Comparison of ENCODE assay signal across 17 mouse cellular contexts in the genomic region with DNA sequence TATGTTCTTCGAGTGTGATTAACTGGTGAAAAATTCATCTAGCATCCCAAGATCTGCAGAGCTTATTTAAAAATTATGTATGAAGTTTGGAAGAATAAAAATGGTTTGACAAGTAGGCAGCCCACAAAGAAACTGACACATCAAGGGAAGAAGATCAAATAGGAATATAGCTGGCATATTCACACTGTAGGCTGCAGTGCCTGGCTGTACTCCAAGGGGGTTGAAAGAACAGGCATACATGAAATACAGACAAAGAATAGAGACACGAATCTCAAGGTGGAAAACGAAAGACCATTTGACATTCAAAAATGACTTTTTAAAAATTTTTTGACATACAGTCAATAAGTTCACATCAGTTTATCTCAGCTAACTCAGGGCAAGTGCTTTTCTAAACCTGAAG.
DNase-seq lines count a peak whose midpoint lies in the region; ATAC-seq and TF ChIP-seq lines count a peak whose summit lies in the region.
"Had no signal": no experiment of that assay in that cellular context is flagged by ENCODE, and none has a peak within 500 bp of the region (broad histone marks: within the 10 kb centered on the region; RNA-seq: fewer than 3 reads in every experiment).

No protein-coding gene starts in this region.

- no peak overlapping the region for H3K4me3 ChIP-seq in midbrain, embryonic 16.5 days (ENCODE audit: low read depth, low read length)
- no peak overlapping the region for H3K4me3 ChIP-seq in midbrain, postnatal 0 days (ENCODE audit: low read depth, low read length)
- H3K4me3 ChIP-seq: embryonic facial prominence, embryonic 13.5 days; forebrain, embryonic 15.5 days; heart, embryonic 10.5 days; hindbrain, embryonic 12.5 days had no signal

- ATAC-seq in midbrain, embryonic 16.5 days = peak; percentile 70; the same call in 1 of the 2 replicates
- ATAC-seq in midbrain, postnatal 0 days (ENCODE audit: low FRiP score) = no peak
- ATAC-seq: forebrain, embryonic 15.5 days had no signal

- no peaks in the 10 kb centered on the region for H3K27me3 ChIP-seq in midbrain, embryonic 16.5 days (ENCODE audit: control insufficient read depth, insufficient read depth, low read depth, low read length)
- H3K27me3 ChIP-seq in midbrain, postnatal 0 days (ENCODE audit: insufficient read depth, low read length) = no peaks in the 10 kb centered on the region
- H3K27me3 ChIP-seq: embryonic facial prominence, embryonic 13.5 days; forebrain, embryonic 15.5 days; hindbrain, embryonic 12.5 days had no signal

- no peaks in the 10 kb centered on the region for H3K9me3 ChIP-seq in midbrain, embryonic 16.5 days (replicated peaks; ENCODE audit: control insufficient read depth, low read length, poor library complexity, severe bottlenecking)
- H3K9me3 ChIP-seq in midbrain, postnatal 0 days (ENCODE audit: low read length) = no peaks in the 10 kb centered on the region
- H3K9me3 ChIP-seq: embryonic facial prominence, embryonic 13.5 days; forebrain, embryonic 15.5 days; heart, embryonic 10.5 days; hindbrain, embryonic 12.5 days had no signal

- 60% methylated on average over 3 of the region's 3 CpGs for WGBS in midbrain, embryonic 16.5 days
- 52% methylated on average over 3 of the region's 3 CpGs for WGBS in midbrain, postnatal 0 days

- intact Hi-C loops in left cerebral cortex, postnatal 4 days (cut with DNase I) = no loop called here

- no peaks in the 10 kb centered on the region for H3K36me3 ChIP-seq in midbrain, embryonic 16.5 days (ENCODE audit: control insufficient read depth, insufficient read depth, low read length)
- no peaks in the 10 kb centered on the region for H3K36me3 ChIP-seq in midbrain, postnatal 0 days (ENCODE audit: insufficient read depth, low read length)
- H3K36me3 ChIP-seq: embryonic facial prominence, embryonic 13.5 days; forebrain, embryonic 15.5 days; heart, embryonic 10.5 days; hindbrain, embryonic 12.5 days had no signal

- no peak overlapping the region for H3K9ac ChIP-seq in midbrain, embryonic 16.5 days (ENCODE audit: low read depth, low read length)
- H3K9ac ChIP-seq in midbrain, postnatal 0 days (replicated peaks; ENCODE audit: low read length, poor library complexity, severe bottlenecking) = no peak overlapping the region
- H3K9ac ChIP-seq: embryonic facial prominence, embryonic 13.5 days; forebrain, embryonic 15.5 days; hindbrain, embryonic 12.5 days had no signal

- no peak for TF ChIP-seq CTCF in midbrain, postnatal 0 days (IDR thresholded peaks at IDR 0.05)

- no peak overlapping the region for H3K4me2 ChIP-seq in midbrain, embryonic 16.5 days (ENCODE audit: low read length)
- H3K4me2 ChIP-seq in midbrain, postnatal 0 days (ENCODE audit: low read depth, low read length, poor library complexity, severe bottlenecking) = no peak overlapping the region
- H3K4me2 ChIP-seq: embryonic facial prominence, embryonic 13.5 days; forebrain, embryonic 15.5 days; hindbrain, embryonic 12.5 days had no signal

- no peak overlapping the region for H3K27ac ChIP-seq in midbrain, embryonic 16.5 days (ENCODE audit: low read length)
- H3K27ac ChIP-seq in midbrain, postnatal 0 days (ENCODE audit: low read depth, low read length) = no peak overlapping the region
- H3K27ac ChIP-seq: embryonic facial prominence, embryonic 13.5 days; forebrain, embryonic 15.5 days; heart, embryonic 10.5 days; hindbrain, embryonic 12.5 days had no signal

- peak; percentile 15 to 18 for DNase-seq in cerebellum, postnatal 14 days
- no peak for DNase-seq in cerebellum, postnatal 4 days (ENCODE audit: low spot score in 2 of 2)
- peak; percentile 4 for DNase-seq in left cerebral cortex, postnatal 4 days
- no peak for DNase-seq in left cerebral cortex, adult 8-10 months (ENCODE audit: low spot score in 2 of 2)
- DNase-seq in midbrain, postnatal 0 days (ENCODE audit: low spot score) = no peak
- DNase-seq in urinary bladder, postnatal 4 days (ENCODE audit: low spot score in 2 of 2) = no peak
- DNase-seq: adrenal gland, postnatal 10 days; cerebellum, adult 18-20 months; gastrocnemius, postnatal 10 days; heart, adult 18-20 months; heart, postnatal 10 days; heart, postnatal 4 days had no signal

- H3K4me1 ChIP-seq in midbrain, embryonic 16.5 days (ENCODE audit: control insufficient read depth, insufficient read depth, low read length) = no peaks in the 10 kb centered on the region
- H3K4me1 ChIP-seq in midbrain, postnatal 0 days (ENCODE audit: insufficient read depth, low read length) = no peaks in the 10 kb centered on the region
- H3K4me1 ChIP-seq: embryonic facial prominence, embryonic 13.5 days; forebrain, embryonic 15.5 days; heart, embryonic 10.5 days; hindbrain, embryonic 12.5 days had no signal

Comparison
In these comparisons a context has a peak if more than half of its experiments do, and no peak if none do; other contexts are left out.
1. DNase-seq: peak in cerebellum, postnatal 14 days (2 of 2) and left cerebral cortex, postnatal 4 days (single experiment); none in cerebellum, postnatal 4 days (0 of 2), left cerebral cortex, adult 8-10 months (0 of 2), midbrain, postnatal 0 days (single experiment) and urinary bladder, postnatal 4 days (0 of 2).